Mouse (Mus musculus): Measurements from ENCODE around the gene Pdyn.

Gene Pdyn

GRCm38 (mm10) chr2:129699484-129700158 lies at the start of gene Pdyn:
Gene Pdyn, minus strand, starts transcription at chr2:129699844.
- no peak for ATAC-seq (ENCODE audit: insufficient number of reproducible peaks, low FRiP score, low TSS enrichment)

DNA sequence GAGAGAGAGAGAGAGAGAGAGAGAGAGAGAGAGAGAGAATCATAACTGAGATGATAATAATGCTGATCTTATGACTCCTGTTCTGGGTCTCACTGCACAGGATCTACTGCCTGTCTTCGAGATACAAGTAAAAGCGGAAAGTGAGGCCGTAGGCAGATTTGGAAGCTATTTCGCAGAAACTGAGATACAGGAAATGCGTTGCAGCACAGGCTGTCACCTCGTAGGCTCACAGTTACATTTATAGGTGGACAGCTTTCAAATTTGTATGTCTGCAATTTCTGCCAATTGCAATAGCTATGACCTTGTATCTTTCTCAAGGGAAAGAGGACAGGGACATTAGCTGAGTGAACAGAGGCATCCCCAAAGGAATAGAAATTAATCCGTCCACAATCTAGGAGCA lies 42.4 kb upstream of the Pdyn start:
- no peak for ATAC-seq (ENCODE audit: insufficient number of reproducible peaks, low FRiP score, low TSS enrichment)

DNA sequence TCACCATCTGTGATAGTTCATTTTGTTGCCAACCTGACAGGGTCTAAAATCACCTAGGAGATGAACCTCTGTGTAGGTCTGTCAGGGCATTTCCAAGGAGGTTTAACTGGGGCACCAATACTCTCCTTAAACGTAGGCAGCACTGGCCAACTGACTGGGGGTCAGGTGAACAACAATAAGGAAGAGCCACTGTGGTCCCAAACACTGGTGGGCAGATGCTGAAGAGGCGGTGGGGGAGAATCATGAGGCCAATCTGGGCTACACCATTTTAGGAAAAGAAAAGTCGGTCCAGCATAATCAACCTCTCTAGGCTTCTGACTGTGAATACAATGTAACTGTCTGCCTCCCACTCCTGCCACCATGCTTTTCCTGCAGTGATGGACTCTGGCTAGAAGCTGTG lies 40.9 kb upstream of the Pdyn start:
- ATAC-seq (ENCODE audit: insufficient number of reproducible peaks, low FRiP score, low TSS enrichment) = no peak

DNA sequence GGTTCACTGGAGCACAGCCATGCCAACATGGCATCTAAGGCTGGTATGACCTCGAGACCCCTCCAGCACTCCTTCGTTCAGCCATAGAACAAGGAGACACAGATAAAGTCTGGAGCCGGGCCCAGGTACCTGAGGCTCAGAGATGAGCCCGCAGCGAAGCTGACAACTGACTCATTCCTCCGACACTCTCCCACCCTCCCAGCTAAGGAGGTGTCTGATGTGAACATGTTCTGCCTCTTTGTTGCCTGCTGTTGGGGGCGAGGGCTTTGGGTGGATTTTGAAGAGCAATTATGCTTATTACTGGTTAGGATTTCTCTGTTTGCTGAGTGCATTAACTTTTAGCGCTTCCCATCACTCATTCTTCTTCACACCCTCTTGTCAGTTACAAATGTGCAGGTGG lies 34.4 kb upstream of the Pdyn start:
- no peak for ATAC-seq (ENCODE audit: insufficient number of reproducible peaks, low FRiP score, low TSS enrichment)

DNA sequence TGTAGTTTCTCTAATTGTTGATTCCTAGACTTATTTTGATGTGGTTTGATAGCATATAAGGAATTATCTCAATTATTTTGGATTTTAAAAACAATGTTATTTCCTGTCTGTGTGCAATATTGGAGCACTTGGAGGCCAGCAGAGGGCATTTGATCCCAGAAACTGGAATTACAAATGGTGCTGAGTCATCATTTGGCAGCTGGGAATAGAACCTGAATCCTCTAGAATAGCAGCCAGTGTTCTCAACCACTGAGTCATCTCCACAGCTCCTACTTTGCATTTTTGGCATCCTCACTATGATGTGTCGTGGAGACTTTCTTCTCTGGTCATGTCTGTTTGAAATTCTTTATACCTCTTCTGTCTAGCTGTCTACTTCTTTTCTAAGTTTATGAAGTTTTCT lies 30.0 kb upstream of the Pdyn start:
- ATAC-seq (ENCODE audit: insufficient number of reproducible peaks, low FRiP score, low TSS enrichment) = no peak

GRCm38 (mm10) chr2:129715671-129716070 lies 16.0 kb upstream of the Pdyn start:
- no peak for ATAC-seq (ENCODE audit: insufficient number of reproducible peaks, low FRiP score, low TSS enrichment)

DNA sequence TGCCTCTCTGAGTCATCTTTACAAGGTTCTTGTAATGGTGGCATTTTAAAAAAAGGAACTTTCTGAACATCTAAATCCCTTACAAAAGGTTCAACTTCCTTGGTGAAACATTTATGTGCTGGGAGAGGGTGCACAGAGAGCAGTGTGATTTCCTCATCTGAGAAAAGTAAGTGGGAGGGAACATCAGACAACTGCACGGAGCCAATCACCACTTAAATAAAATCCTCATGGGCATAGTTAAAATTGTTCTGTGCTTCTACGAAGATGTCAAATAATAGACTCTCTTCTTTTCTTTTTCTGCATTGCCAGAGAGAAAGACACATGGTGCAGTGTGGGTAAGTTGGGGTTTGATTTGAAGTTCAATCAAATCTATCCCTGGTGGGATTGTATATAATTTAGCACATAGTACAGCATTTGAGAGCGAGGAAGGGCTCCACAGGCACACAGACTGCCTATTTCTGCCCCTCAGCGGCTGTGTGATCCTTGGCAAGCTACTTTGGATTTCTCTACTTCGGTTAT lies 13.4 kb upstream of the Pdyn start:
- ATAC-seq (ENCODE audit: insufficient number of reproducible peaks, low FRiP score, low TSS enrichment) = no peak

DNA sequence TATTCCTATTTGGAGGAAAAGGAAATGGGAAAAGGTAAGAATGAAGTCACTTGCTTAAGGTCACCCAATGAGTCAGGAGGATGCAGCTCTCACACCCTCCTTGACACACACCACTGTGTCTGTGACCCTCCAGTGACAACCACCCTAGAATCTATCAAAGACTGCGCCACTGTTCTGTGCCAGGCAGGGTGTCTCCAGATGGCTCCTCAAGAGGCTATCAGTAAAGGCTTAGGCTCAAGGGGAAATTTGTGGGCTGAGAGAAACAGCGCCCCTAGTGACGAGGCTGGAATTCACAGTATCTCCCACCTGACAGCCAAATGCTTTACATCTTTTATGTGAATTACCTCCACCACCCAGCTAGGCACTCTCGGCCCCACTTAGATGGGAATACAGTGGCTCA lies 3.6 kb downstream of the Pdyn start:
- peak; percentile 79; the same call in 1 of the 2 replicates for ATAC-seq (ENCODE audit: insufficient number of reproducible peaks, low FRiP score, low TSS enrichment)

GRCm38 (mm10) chr2:129694303-129694702 lies 5.3 kb downstream of the Pdyn start:
- no peak for ATAC-seq (ENCODE audit: insufficient number of reproducible peaks, low FRiP score, low TSS enrichment)

DNA sequence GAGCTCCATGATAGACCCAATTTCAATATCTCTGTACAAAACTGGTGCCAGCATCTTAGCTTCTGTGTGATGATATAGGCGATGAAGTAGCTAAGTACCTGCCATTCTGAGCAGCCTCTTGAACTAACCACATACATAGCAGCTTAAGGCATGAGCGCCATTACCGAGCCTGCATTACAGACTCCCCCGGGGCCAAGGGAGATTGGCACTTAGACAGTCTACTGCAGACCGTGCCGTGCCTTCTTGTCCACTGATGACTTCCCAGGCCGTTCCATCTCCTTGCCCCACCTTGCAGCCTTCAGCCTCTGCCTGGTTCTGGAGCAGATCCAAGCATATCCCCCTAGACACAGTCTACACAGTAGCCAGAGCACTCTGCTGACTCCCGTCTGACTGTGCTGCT lies 7.0 kb downstream of the Pdyn start:
- ATAC-seq (ENCODE audit: insufficient number of reproducible peaks, low FRiP score, low TSS enrichment) = no peak

- no peak for ATAC-seq (ENCODE audit: insufficient number of reproducible peaks, low FRiP score, low TSS enrichment)
Observed at GRCm38 (mm10) chr2:129689694-129690093, 9.9 kb downstream of the Pdyn start.

DNA sequence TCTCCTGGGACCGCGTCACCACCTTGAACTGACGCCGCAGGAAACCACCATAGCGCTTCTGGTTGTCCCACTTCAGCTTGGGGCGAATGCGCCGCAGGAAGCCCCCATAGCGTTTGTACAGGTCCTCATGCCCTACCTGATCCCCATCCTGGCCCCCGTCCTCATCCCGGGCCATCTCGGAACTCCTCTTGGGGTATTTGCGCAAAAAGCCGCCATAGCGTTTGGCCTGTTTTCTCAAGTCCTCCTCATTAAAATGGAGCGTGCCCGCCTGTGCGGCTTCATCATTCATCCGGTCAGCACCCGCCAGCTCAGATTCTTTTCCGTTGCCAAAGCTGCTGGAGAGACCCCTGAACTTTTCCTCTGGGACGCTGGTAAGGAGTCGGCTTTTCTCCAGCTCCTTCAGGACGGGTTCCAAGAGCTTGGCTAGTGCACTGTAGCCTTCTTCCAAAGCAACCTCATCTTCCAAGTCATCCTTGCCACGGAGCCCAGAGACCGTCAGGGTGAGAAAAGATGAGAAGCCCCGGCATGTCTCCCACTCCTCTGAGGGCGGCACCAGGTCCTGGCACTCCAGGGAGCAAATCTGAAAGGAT lies 11.5 kb downstream of the Pdyn start:
- ATAC-seq (ENCODE audit: insufficient number of reproducible peaks, low FRiP score, low TSS enrichment) = no peak

- no peak for ATAC-seq (ENCODE audit: insufficient number of reproducible peaks, low FRiP score, low TSS enrichment)
Observed at GRCm38 (mm10) chr2:129686908-129687307, 12.7 kb downstream of the Pdyn start.

- ATAC-seq (ENCODE audit: insufficient number of reproducible peaks, low FRiP score, low TSS enrichment) = no peak
Observed at GRCm38 (mm10) chr2:129684014-129684413, 15.6 kb downstream of the Pdyn start.

- no peak for ATAC-seq (ENCODE audit: insufficient number of reproducible peaks, low FRiP score, low TSS enrichment)
Observed at GRCm38 (mm10) chr2:129680236-129680635, 19.4 kb downstream of the Pdyn start.

DNA sequence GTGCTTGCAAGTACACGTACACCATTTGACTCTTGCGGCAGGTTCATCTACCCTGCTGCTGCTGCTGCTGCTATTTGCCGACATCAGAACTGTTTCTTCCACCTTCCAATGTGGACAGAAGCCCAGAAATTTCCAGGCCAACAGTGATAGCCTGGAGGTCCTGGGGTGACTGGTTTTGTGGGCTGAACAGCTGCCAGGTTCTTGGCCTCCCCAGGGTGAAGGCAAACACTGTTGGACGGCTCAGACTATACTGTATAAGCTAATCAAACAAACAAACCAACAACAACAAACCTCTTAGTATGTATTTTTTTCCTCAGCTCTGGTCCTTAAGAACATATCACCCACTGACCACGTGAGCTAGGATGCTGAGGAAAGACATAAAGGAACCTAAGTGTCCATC lies 20.6 kb downstream of the Pdyn start:
- ATAC-seq (ENCODE audit: insufficient number of reproducible peaks, low FRiP score, low TSS enrichment) = no peak

DNA sequence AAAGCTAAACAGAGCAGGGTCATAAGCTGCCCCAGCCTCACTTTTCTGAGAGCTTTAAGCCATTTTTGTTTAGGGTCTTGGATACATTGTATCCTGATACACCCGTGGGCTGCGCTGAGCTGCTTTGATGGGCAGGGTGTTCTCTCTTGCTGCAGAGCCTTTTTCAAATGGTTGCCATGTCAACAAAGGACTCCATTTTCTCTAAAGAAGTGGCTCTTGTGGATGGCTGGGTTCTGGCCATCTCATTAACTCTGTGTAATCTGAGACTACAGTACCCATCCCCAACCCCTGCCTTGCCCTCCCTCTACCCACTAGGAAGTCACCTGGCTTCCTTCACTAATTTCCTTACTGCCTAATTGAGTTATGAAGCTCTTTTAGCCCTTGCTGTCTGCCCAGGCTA lies 22.0 kb downstream of the Pdyn start:
- ATAC-seq (ENCODE audit: insufficient number of reproducible peaks, low FRiP score, low TSS enrichment) = no peak

- peak; percentile 91 for ATAC-seq (ENCODE audit: insufficient number of reproducible peaks, low FRiP score, low TSS enrichment)
Observed at GRCm38 (mm10) chr2:129674935-129675634, 24.6 kb downstream of the Pdyn start.

DNA sequence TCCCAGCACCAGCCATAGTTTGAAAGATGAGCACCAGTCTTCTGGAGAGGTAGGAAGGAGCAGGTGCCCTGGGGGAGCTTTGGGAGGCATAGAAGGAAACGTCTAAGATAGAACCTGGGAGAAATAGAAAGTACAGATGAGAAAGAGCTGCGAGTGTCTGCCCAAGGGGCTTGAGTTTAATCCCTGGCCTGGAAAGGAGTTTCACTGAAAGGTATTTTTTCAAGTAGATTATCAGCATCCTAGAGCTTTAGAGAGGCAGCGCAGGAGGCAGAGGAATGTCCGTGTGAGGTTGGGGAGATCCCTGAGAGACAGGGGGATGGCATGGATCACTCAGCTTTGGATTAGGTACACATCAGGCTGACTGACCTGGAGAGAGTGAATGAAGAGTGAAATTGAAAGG lies 27.7 kb downstream of the Pdyn start:
- no peak for ATAC-seq (ENCODE audit: insufficient number of reproducible peaks, low FRiP score, low TSS enrichment)

DNA sequence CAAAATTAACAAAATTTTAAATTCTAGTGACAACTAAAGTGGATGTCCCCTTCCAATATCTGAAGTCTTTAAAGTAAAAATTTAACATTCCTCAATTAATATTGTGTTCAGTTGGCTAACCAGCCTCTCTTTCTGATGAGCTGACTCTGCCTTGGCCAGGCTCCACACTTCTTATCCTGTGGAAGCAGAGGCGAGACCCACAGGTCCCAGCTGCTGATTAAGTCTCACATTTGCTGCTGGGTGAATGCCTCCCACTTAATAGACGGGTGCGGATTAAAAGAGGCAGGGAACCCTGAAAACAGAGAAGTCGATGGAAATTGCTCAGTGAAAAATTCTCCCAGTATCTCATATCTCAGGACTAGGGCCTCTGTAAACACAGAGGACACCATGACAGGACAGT lies 37.2 kb downstream of the Pdyn start:
- ATAC-seq (ENCODE audit: insufficient number of reproducible peaks, low FRiP score, low TSS enrichment) = no peak

- no peak for ATAC-seq (ENCODE audit: insufficient number of reproducible peaks, low FRiP score, low TSS enrichment)
Observed at GRCm38 (mm10) chr2:129660020-129660419, 39.6 kb downstream of the Pdyn start.

- ATAC-seq (ENCODE audit: insufficient number of reproducible peaks, low FRiP score, low TSS enrichment) = no peak
Observed at GRCm38 (mm10) chr2:129658796-129659195, 40.8 kb downstream of the Pdyn start.
